Mouse (Mus musculus) adrenal gland (tissue): ENCODE results near the gene Agt.

Experiments
- intact Hi-C: fragments of 180-260 bp; cut with DNase I; formaldehyde crosslinking; loops from one replicate; pipeline ENCODE4 v1.15.1; 2025

Gene Agt

GRCm38 (mm10) chr8:124556164-124556563 is 13.3 kb downstream of the Agt start:
- intact Hi-C loops, result no loop called here

- intact Hi-C loops, result no loop called here
These were observed 14.3 kb downstream of the Agt start for GRCm38 (mm10) chr8:124555113-124555750.

- intact Hi-C loops, result no loop called here
These were observed 18.4 kb downstream of the Agt start for GRCm38 (mm10) chr8:124551011-124551661.

GRCm38 (mm10) chr8:124548187-124548586 is 21.3 kb downstream of the Agt start:
- intact Hi-C loops, result no loop called here

- intact Hi-C loops, result no loop called here
These were observed 22.2 kb downstream of the Agt start for GRCm38 (mm10) chr8:124547269-124547668.

- intact Hi-C loops, result no loop called here
These were observed 22.7 kb downstream of the Agt start for GRCm38 (mm10) chr8:124546815-124547214.

GRCm38 (mm10) chr8:124546371-124546770 is 23.1 kb downstream of the Agt start:
- intact Hi-C loops, result no loop called here

- intact Hi-C loops, result no loop called here
These were observed 26.2 kb downstream of the Agt start for GRCm38 (mm10) chr8:124543272-124543671.

GRCm38 (mm10) chr8:124542001-124542400 is 27.5 kb downstream of the Agt start:
- intact Hi-C loops, result no loop called here

- intact Hi-C loops, result no loop called here
These were observed 28.6 kb downstream of the Agt start for GRCm38 (mm10) chr8:124540906-124541305.

- intact Hi-C loops, result loop anchor here (10.0 kb wide), 1 partner anchor 131 kb away; no protein-coding TSS in a partner anchor
These were observed 34.1 kb downstream of the Agt start for GRCm38 (mm10) chr8:124535451-124535850.

- intact Hi-C loops, result loop anchor here (10.0 kb wide), 1 partner anchor 128 kb away; no protein-coding TSS in a partner anchor
These were observed 36.9 kb downstream of the Agt start for GRCm38 (mm10) chr8:124532626-124533025.

GRCm38 (mm10) chr8:124530996-124531395 is 38.5 kb downstream of the Agt start:
- intact Hi-C loops, result loop anchor here (10.0 kb wide), 1 partner anchor 126 kb away; no protein-coding TSS in a partner anchor

GRCm38 (mm10) chr8:124530556-124530955 is 39.0 kb downstream of the Agt start:
- intact Hi-C loops, result loop anchor here (10.0 kb wide), 1 partner anchor 126 kb away; no protein-coding TSS in a partner anchor

GRCm38 (mm10) chr8:124530076-124530475 is 39.4 kb downstream of the Agt start:
- intact Hi-C loops, result loop anchor here (10.0 kb wide), 1 partner anchor 125 kb away; no protein-coding TSS in a partner anchor

- intact Hi-C loops, result no loop called here
These were observed 43.2 kb downstream of the Agt start for GRCm38 (mm10) chr8:124526261-124526660.

- intact Hi-C loops, result no loop called here
These were observed 47.6 kb downstream of the Agt start for GRCm38 (mm10) chr8:124521946-124522345.

GRCm38 (mm10) chr8:124520249-124521080 is 49.0 kb downstream of the Agt start, which contains the start of gene Cog2:
Gene Cog2 (plus strand): TSS chr8:124520767.
- intact Hi-C loops, result no loop called here

GRCm38 (mm10) chr8:124517142-124517541 is 52.4 kb downstream of the Agt start:
- intact Hi-C loops, result loop anchor here (5.0 kb wide), 1 partner anchor 55 kb away; no protein-coding TSS in a partner anchor

- intact Hi-C loops, result loop anchor here (5.0 kb wide), 1 partner anchor 56 kb away; no protein-coding TSS in a partner anchor
These were observed 53.0 kb downstream of the Agt start for GRCm38 (mm10) chr8:124516525-124516924.

- intact Hi-C loops, result loop anchor here (5.0 kb wide), 1 partner anchor 56 kb away; no protein-coding TSS in a partner anchor
These were observed 53.5 kb downstream of the Agt start for GRCm38 (mm10) chr8:124516039-124516438.
